Mouse (Mus musculus) MEL (cell line): Measurements from ENCODE around the gene Rab30. TPM values are rescaled to one million over a fixed set of nuclear protein-coding genes. Genes with fewer than 3 reads are reported as not detected.

Experiments used
- DNase-seq: peaks from one replicate; pipeline ENCODE4 v3.0.0; 2011; ENCODE audit warnings: low read depth, low spot score
- H3K27ac ChIP-seq: 2 replicates; pipeline ENCODE4 v1.5.1; 2012; ENCODE audit warnings: low read depth, mild to moderate bottlenecking, control low read depth, low read length, moderate library complexity; ENCODE audit not compliant: control insufficient read depth
- H3K27me3 ChIP-seq, 2 experiments: fragments of 150-350 bp in 1 of 2; sonication (generic) in 1 of 2; 2 replicates each; pipeline ENCODE4 v1.6.1; 2012; ENCODE audit warnings: low read length in 2 of 2, mild to moderate bottlenecking in 2 of 2, improper control_type of control experiment in 1 of 2, moderate library complexity in 1 of 2; ENCODE audit not compliant: insufficient read depth in 2 of 2, control insufficient read depth in 1 of 2
- H3K36me3 ChIP-seq, 2 experiments: 2 replicates each; pipeline ENCODE4 v1.6.1; 2012 to 2014; ENCODE audit warnings: low read length in 2 of 2, improper control_type of control experiment in 1 of 2, inconsistent platforms in 1 of 2, mild to moderate bottlenecking in 1 of 2; ENCODE audit not compliant: insufficient read depth in 2 of 2, control insufficient read depth in 1 of 2
- H3K4me1 ChIP-seq, 2 experiments: fragments of 150-350 bp in 1 of 2; sonication (generic) in 1 of 2; 2 replicates each; pipeline ENCODE4 v1.6.1; 2012; ENCODE audit warnings: low read length in 2 of 2, improper control_type of control experiment in 1 of 2, mild to moderate bottlenecking in 1 of 2; ENCODE audit not compliant: insufficient read depth in 2 of 2, control insufficient read depth in 1 of 2
- H3K4me3 ChIP-seq, 2 experiments: fragments of 150-350 bp in 1 of 2; sonication (generic) in 1 of 2; 2 replicates each; pipeline ENCODE4 v1.5.1; 2012; ENCODE audit warnings: low read depth in 2 of 2, low read length in 2 of 2, mild to moderate bottlenecking in 2 of 2, moderate library complexity in 2 of 2, control low read depth in 1 of 2, improper control_type of control experiment in 1 of 2; ENCODE audit not compliant: control insufficient read depth in 1 of 2, insufficient read depth in 1 of 2
- H3K79me2 ChIP-seq: 2 replicates; pipeline ENCODE4 v1.6.1; 2012; ENCODE audit warnings: mild to moderate bottlenecking, low read length, moderate library complexity; ENCODE audit not compliant: control insufficient read depth, poor library complexity, insufficient read depth
- H3K9ac ChIP-seq: 2 replicates; pipeline ENCODE4 v1.6.1; 2012; ENCODE audit warnings: low read depth, mild to moderate bottlenecking, control low read depth, low read length, moderate library complexity; ENCODE audit not compliant: control insufficient read depth, poor library complexity, severe bottlenecking
- H3K9me3 ChIP-seq: fragments of 150-350 bp; sonication (generic); replicated peaks from 2 replicates; pipeline ENCODE4 v1.6.1; 2012; ENCODE audit warnings: mild to moderate bottlenecking, low read length, improper control_type of control experiment, moderate library complexity; ENCODE audit not compliant: insufficient read depth
- BHLHE40 ChIP-seq: IDR thresholded peaks from 2 replicates; pipeline ENCODE4 v1.6.1; 2012; ENCODE audit warnings: low read depth, mild to moderate bottlenecking, inconsistent platforms, low read length, improper control_type of control experiment, borderline replicate concordance
- CHD2 ChIP-seq: IDR thresholded peaks from 2 replicates; pipeline ENCODE4 v1.6.1; 2011; ENCODE audit warnings: low read length, improper control_type of control experiment
- CTCF ChIP-seq, 3 experiments: IDR thresholded peaks in 2 of 3; conservative IDR thresholded peaks in 1 of 3; 2 replicates each; pipeline ENCODE4 v1.5.1; 2011 to 2012; ENCODE audit warnings: low read length in 3 of 3, low read depth in 2 of 3, mild to moderate bottlenecking in 2 of 3, improper control_type of control experiment in 1 of 3, inconsistent platforms in 1 of 3, mixed read lengths in 1 of 3, moderate library complexity in 1 of 3; ENCODE audit not compliant: control insufficient read depth in 1 of 3, insufficient read depth in 1 of 3, poor library complexity in 1 of 3, severe bottlenecking in 1 of 3
- ELF1 ChIP-seq: IDR thresholded peaks from 2 replicates; pipeline ENCODE4 v1.6.1; 2014; ENCODE audit warnings: low read depth, mild to moderate bottlenecking, inconsistent platforms, low read length, improper control_type of control experiment, moderate library complexity
- EP300 ChIP-seq, 2 experiments: IDR thresholded peaks; 2 replicates each; pipeline ENCODE4 v1.6.1; 2011; ENCODE audit warnings: improper control_type of control experiment in 2 of 2, low read length in 2 of 2, low read depth in 1 of 2, mild to moderate bottlenecking in 1 of 2
- ETS1 ChIP-seq: IDR thresholded peaks from 2 replicates; pipeline ENCODE4 v1.6.1; 2012; ENCODE audit warnings: low read depth, mild to moderate bottlenecking, inconsistent platforms, low read length, improper control_type of control experiment, moderate library complexity
- GATA1 ChIP-seq: IDR thresholded peaks from 2 replicates; pipeline ENCODE4 v1.6.1; 2011; ENCODE audit warnings: low read depth, low read length, improper control_type of control experiment
- JUND ChIP-seq: IDR thresholded peaks from 2 replicates; pipeline ENCODE4 v1.6.1; 2011; ENCODE audit warnings: low read depth, mild to moderate bottlenecking, improper control_type of control experiment, low read length
- MAX ChIP-seq: IDR thresholded peaks from 2 replicates; pipeline ENCODE4 v1.6.1; 2011; ENCODE audit warnings: low read length, improper control_type of control experiment
- MAZ ChIP-seq: IDR thresholded peaks from 2 replicates; pipeline ENCODE4 v1.6.1; 2012; ENCODE audit warnings: low read depth, mild to moderate bottlenecking, inconsistent platforms, low read length, improper control_type of control experiment
- MYB ChIP-seq: IDR thresholded peaks from 2 replicates; pipeline ENCODE4 v1.6.1; 2011; ENCODE audit warnings: mild to moderate bottlenecking, low read depth, low read length, improper control_type of control experiment
- NELFE ChIP-seq: IDR thresholded peaks from 2 replicates; pipeline ENCODE4 v1.6.1; 2011; ENCODE audit warnings: low read depth, low read length, improper control_type of control experiment
- NRF1 ChIP-seq: IDR thresholded peaks from 2 replicates; pipeline ENCODE4 v1.6.1; 2014; ENCODE audit warnings: low read depth, mild to moderate bottlenecking, inconsistent platforms, low read length, improper control_type of control experiment, moderate library complexity; ENCODE audit not compliant: poor library complexity, insufficient read depth, severe bottlenecking
- POLR2A ChIP-seq, 2 experiments: IDR thresholded peaks; 2 replicates each; pipeline ENCODE4 v1.6.1; 2011 to 2012; ENCODE audit warnings: low read length in 2 of 2, mild to moderate bottlenecking in 2 of 2, control low read depth in 1 of 2, improper control_type of control experiment in 1 of 2, low read depth in 1 of 2, moderate library complexity in 1 of 2; ENCODE audit not compliant: control insufficient read depth in 1 of 2, insufficient read depth in 1 of 2, poor library complexity in 1 of 2
- RAD21 ChIP-seq: IDR thresholded peaks from 2 replicates; pipeline ENCODE4 v1.6.1; 2011; ENCODE audit warnings: mild to moderate bottlenecking, low read depth, low read length, improper control_type of control experiment
- SIN3A ChIP-seq: IDR thresholded peaks from 2 replicates; pipeline ENCODE4 v1.6.1; 2012; ENCODE audit warnings: low read length, improper control_type of control experiment, inconsistent platforms
- SMC3 ChIP-seq: IDR thresholded peaks from 2 replicates; pipeline ENCODE4 v1.6.1; 2011; ENCODE audit warnings: low read depth, low read length, improper control_type of control experiment
- TBP ChIP-seq: IDR thresholded peaks from 2 replicates; pipeline ENCODE4 v1.8.0; 2011; ENCODE audit warnings: low read depth, low read length, improper control_type of control experiment
- TCF12 ChIP-seq: IDR thresholded peaks from 2 replicates; pipeline ENCODE4 v1.6.1; 2014; ENCODE audit warnings: low read depth, mild to moderate bottlenecking, inconsistent platforms, low read length, improper control_type of control experiment, moderate library complexity
- ZC3H11A ChIP-seq: IDR thresholded peaks from 2 replicates; pipeline ENCODE4 v1.6.1; 2012; ENCODE audit warnings: low read depth, mild to moderate bottlenecking, inconsistent platforms, low read length, improper control_type of control experiment
- ZNF384 ChIP-seq: IDR thresholded peaks from 2 replicates; pipeline ENCODE4 v1.6.1; 2012; ENCODE audit warnings: low read depth, mild to moderate bottlenecking, inconsistent platforms, low read length, improper control_type of control experiment
- polyA plus RNA-seq, 2 experiments: library from polyadenylated mRNA; stranded (reverse) in 1 of 2; unstranded in 1 of 2; fragments of >175 nt in 1 of 2; fragments of >200 nt in 1 of 2; gene quantifications; 2 replicates each; pipeline versions ENCODE4 v1.2.1 to v1.2.4; 2012; ENCODE audit warnings: low replicate concordance in 2 of 2, low read depth in 1 of 2; ENCODE audit not compliant: insufficient read length in 2 of 2, insufficient read depth in 1 of 2, missing spikeins in 1 of 2
- total RNA-seq: library from RNA; depleted of rRNA; stranded (reverse); fragments of 300-350 nt; gene quantifications from 2 replicates; pipeline ENCODE4 v1.2.3, GENCODE M21; 2012

The Rab30 gene
- total and polyA plus RNA-seq, 3 experiments: 1.3 TPM; not detected in 1

DNA sequence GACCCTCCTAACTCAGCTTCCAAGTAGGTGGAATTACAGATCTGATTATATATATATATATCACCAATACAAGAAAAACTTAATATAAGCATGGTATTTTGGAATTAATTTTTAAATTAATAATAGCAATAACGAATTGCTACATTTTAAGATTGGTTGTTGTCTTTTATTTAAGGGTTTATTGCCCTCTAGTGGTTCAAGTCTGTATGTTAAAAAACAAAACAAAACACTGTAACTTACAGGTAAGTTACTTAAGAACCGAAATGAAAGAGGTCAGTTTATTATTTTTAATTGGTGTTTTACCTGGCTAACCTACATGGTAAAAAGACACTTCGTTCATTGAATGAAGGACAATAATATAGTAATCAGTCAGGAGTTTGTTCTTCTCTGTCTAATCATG is 128.8 kb downstream of the Rab30 start:
- H3K9ac ChIP-seq: no peak overlapping the region
- H3K27me3 ChIP-seq: no peaks in the 10 kb centered on the region
- H3K36me3 ChIP-seq: peaks cover 11 to 13% of the 10 kb centered on the region in 2 experiments
- no peak overlapping the region for H3K27ac ChIP-seq
- TF ChIP-seq CTCF (IDR thresholded peaks at IDR 0.05 in 2 of 3, conservative IDR thresholded peaks at IDR 0.05 in 1 of 3; ENCODE audit: control insufficient read depth in 1 of 3, insufficient read depth in 1 of 3, low read depth in 2 of 3, low read length in 3 of 3, poor library complexity in 1 of 3, severe bottlenecking in 1 of 3) (peak in 1 of 3 experiments; percentile 44; a peak in 2 of 6 replicates), MAZ (no peak), TCF12 (no peak), ZC3H11A (0 out of 2 replicates have a peak, but pooled peaks have one; percentile 8), SMC3 (peak; percentile 44), ELF1 (no peak), JUND (no peak), TBP (no peak), RAD21 (peak; percentile 47), CHD2 (no peak)
- H3K4me3 ChIP-seq: no peak overlapping the region
- peaks cover 4 to 5% of the 10 kb centered on the region in 2 experiments for H3K4me1 ChIP-seq
- H3K79me2 ChIP-seq: peaks cover 3% of the 10 kb centered on the region; the same call in 1 of the 2 replicates
- peak; percentile 59 for DNase-seq
- no peaks in the 10 kb centered on the region for H3K9me3 ChIP-seq

DNA sequence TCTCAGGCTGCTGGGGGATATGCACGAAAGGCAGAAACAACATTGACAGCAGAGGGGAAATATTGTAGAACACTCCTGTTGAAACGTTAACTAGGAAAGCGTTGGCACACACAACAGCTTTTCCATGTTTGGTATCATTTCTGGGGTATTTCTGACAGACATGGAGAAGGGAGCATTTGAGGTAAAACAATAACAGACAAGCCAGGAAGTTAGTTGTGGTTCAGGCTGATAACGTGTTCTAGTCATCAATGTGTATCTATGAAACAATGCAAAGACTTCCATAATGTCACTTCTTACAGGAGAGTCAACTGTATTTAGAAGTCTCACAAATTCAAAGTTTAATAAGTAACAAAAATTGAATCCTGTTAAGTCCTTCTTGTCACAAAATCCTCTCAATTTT is 130.2 kb downstream of the Rab30 start:
- no peaks in the 10 kb centered on the region for H3K27me3 ChIP-seq
- peaks cover 4 to 5% of the 10 kb centered on the region in 2 experiments for H3K4me1 ChIP-seq
- peaks cover 8% of the 10 kb centered on the region for H3K79me2 ChIP-seq
- no peaks in the 10 kb centered on the region for H3K9me3 ChIP-seq
- peaks cover 2 to 13% of the 10 kb centered on the region in 2 experiments for H3K36me3 ChIP-seq
- peak overlapping the region; percentile 20; the same call in 1 of the 2 replicates for H3K27ac ChIP-seq
- peak overlapping the region in 1 of 2 experiments; percentile 20; a peak in 1 of 4 replicates for H3K4me3 ChIP-seq
- no peak for DNase-seq
- no peak overlapping the region for H3K9ac ChIP-seq
- no peak for TF ChIP-seq ZNF384
- peak; percentile 42; the same call in 1 of the 2 replicates for TF ChIP-seq GATA1
- no peak for TF ChIP-seq ZC3H11A
- no peak for TF ChIP-seq SMC3
- 0 out of 2 replicates have a peak, but pooled peaks have one; percentile 34 for TF ChIP-seq SIN3A
- no peak for TF ChIP-seq MAX
- no peak for TF ChIP-seq NRF1
- TF ChIP-seq EP300 (IDR thresholded peaks at IDR 0.05; ENCODE audit: low read depth in 1 of 2, low read length in 2 of 2): peak; percentile 64 to 70; a peak in 3 of 4 replicates
- TF ChIP-seq NELFE: no peak
- no peak for TF ChIP-seq BHLHE40
- no peak for TF ChIP-seq MYB
- peak; percentile 47; the same call in 1 of the 2 replicates for TF ChIP-seq TCF12
- TF ChIP-seq ETS1: peak; percentile 51; the same call in 1 of the 2 replicates
- no peak for TF ChIP-seq POLR2A (IDR thresholded peaks at IDR 0.05; ENCODE audit: control insufficient read depth in 1 of 2, insufficient read depth in 1 of 2, low read depth in 1 of 2, low read length in 2 of 2, poor library complexity in 1 of 2)
